Mouse (Mus musculus): ENCODE measurements around the gene Vmn1r86.
"Not testable (repeated sequence)": the region's sequence is repeated elsewhere in the genome, so short reads cannot be mapped to it uniquely, and the experiment has no call there.

The Vmn1r86 gene

GRCm38 (mm10) chr7:13119817-13120216, at the start of gene Vmn1r86:
TSS of gene Vmn1r86 (minus strand) at chr7:13119917.
- no peak for DNase-seq (ENCODE audit: low spot score)

DNA sequence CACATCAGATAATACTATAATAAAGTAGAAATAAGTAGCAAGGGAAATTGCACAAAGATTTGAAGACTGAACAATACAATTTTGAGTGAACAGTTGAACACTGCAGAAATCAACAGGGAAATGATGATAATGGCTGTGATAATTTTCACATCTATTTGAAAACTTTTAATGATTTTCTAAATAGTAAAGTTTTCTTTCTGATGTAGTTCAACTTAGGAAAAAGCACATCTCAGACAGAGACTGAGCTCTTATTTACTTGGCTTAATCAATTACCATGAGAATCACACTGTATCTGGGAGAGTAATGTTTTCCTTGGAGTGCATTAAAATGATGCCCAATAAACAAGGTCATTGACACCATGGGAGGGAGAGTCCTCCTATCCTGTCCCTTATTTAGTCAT, 39.6 kb upstream of the Vmn1r86 start, which contains the start of gene Vmn1r88:
TSS of gene Vmn1r88 (plus strand) at position 301 of the 400 bp plus-strand sequence.
- DNase-seq (ENCODE audit: low spot score): no peak

DNA sequence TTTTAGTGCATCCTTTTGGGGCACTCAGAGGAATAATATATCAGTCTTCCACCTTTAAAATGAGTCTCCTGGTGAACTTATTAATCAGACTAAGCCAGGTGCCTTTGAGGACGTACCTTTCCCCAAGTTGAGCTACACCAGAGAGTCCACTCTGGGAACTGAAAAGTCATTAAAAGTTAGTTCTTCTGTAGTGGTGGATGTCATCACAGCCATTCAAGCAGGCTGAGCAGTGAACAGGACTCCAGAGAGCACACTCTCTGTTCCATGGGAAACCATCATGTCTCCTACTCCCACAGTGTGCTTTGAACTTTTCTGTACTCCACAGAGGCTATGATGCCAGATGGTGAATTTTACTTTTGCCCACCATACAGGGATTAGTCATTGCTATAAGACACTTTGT, 20.3 kb upstream of the Vmn1r86 start, which contains the start of gene Vmn1r87:
TSS of gene Vmn1r87 (minus strand) at position 101 of the 400 bp plus-strand sequence.
- no peak for DNase-seq (ENCODE audit: low spot score)

GRCm38 (mm10) chr7:13137340-13137739, 17.6 kb upstream of the Vmn1r86 start:
- DNase-seq (ENCODE audit: low spot score): no peak

DNA sequence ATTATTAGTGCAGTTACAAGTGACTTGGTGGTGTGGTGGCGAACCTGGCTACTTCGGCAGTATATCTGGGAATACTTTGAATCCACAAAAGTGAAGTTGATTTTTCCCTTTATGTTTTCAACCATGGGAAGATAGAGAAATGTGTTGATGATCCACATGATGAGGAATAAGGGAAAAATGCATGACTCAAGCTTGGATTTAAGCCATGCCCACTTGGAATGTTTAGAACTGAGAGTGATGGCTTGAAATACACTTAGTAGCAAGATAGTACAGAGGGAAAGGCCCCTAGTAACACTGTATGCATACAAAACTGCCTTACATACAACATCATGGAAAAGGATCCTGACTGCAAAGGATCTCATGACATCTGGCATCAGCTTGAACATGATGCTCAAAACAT, 12.1 kb upstream of the Vmn1r86 start:
- DNase-seq (ENCODE audit: low spot score): no peak

DNA sequence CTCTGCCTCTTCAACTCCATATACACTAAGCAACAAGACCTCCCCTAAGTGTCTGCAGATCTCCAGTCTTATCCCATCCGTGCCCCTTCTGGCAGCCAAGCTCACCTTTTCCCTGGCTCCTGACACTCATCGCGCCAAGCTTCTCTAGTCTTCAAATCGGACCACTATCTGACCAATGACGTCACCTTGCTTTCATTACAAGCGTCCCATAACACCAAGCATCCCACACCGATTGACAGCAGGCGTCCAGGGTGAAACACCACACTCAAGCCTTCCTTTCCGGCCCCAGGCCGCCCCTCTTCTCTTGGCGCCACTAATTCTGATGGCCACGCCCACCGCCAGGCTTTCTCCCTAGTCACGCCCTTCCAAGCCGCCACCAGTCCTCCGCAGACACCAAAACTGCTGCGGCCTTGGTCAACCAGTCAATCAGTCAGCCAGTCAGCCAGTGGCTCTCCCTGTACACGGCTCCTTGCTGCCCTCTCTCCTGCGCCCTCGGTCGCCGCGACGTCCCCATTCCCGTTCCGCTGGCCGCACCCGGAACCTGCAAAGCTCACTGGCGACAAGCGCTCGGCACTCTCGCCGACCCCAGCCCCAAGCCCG, 3.9 kb upstream of the Vmn1r86 start:
- not testable (repeated sequence) for DNase-seq (ENCODE audit: low spot score)

- DNase-seq (ENCODE audit: low spot score): no peak
These were observed 24.6 kb downstream of the Vmn1r86 start, which contains the start of gene Vmn1r85 for GRCm38 (mm10) chr7:13095073-13095472. TSS of gene Vmn1r85 (minus strand) at chr7:13095173.

- DNase-seq (ENCODE audit: low spot score): no peak
These were observed 47.4 kb downstream of the Vmn1r86 start for GRCm38 (mm10) chr7:13072293-13072692.

DNA sequence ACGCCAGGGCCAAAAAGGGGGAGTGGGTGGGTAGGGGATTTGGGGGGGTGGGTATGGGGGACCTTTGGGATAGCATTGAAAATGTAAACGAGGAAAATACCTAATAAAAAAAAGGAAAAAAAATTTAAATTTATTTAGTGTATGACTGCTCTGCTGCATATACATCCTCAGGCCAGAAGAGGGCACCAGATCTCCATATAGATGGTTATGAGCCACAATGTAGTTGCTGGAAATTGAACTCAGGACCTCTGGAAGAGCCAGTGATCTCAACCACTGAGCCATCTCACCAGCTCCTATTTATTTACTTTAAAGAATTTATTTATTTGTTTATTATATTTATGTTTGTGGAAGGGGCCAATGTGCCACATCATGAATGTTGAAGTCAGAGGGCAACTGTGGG, 56.3 kb downstream of the Vmn1r86 start:
- not testable (repeated sequence) for DNase-seq (ENCODE audit: low spot score)

DNA sequence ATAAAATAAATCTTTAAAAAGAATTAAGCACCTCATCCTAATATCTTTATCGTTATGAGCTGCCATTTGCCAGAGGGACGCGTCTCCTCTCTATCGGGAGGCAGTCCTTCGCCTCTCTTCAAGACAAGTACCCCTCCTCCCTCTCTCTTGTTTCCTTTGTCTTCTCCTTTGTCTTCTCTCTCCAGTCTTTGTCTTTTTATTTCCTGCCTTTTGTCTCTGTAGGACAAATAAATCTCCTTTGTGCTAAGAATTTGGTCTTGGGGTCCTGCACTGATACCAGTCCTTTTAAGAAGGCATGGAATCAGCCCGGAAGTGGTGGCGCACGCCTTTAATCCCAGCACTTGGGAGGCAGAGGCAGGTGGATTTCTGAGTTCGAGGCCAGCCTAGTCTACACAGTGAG, 60.2 kb downstream of the Vmn1r86 start:
- no peak for DNase-seq (ENCODE audit: low spot score)

DNA sequence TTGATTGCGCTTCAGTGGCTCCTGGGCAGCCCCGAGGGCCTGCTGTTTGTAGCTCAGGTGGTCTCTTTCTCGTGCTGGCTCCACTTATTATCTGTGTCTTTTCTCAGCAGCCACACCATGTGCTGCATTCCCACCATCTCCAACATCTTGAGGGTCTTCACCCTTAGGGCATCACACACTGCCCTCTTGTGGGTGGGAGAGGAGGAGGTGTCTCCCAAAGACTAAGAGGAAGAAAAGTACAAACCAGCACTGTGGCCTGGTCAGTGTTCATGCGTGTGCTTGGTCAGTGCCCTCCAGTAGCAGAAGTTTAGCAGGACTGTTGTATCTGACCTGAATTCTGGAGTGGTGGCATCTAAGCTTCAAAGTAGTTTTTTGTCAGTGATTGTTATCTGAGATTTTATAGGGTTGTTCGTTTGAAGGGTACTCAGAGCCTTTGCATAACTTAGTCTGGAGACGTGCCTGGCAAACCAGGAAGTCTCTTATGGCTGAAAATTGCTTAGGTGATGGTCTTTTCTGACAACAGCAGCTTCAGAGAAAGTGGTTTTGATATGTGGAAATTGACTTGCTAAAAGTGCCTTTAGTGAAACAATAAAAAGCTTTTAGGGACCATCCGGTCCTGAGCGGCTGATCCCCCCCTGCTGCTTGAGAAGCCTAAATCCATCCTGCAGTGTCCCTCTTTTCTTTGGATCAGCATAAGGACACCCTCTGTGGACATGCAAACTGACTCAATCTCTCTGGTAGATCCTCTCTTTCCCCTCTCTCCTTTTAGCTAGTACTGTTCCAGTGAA, 62.6 kb downstream of the Vmn1r86 start:
- DNase-seq (ENCODE audit: low spot score): no peak

- peak; percentile 95 for DNase-seq (ENCODE audit: low spot score)
These were observed 65.3 kb downstream of the Vmn1r86 start, which contains the start of gene Mzf1 for GRCm38 (mm10) chr7:13054287-13055010. TSS of gene Mzf1 (minus strand) at chr7:13054764.

DNA sequence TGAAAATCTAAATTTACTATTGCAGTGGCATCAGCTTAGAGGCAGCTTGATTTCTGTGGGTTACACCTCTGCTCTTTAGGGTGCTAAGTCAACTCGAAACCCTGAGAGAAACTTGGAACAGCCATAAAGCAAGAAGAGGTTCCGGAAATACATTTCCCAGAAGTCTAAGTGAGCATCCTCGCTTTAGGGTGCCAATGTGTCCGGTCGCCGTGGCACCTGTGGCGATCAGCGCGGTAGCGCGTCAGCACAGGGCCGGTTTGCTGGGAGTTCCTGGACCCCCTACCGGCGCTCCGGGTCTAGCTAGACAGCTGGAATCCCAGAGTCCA, 65.8 kb downstream of the Vmn1r86 start:
- DNase-seq (ENCODE audit: low spot score): no peak

DNA sequence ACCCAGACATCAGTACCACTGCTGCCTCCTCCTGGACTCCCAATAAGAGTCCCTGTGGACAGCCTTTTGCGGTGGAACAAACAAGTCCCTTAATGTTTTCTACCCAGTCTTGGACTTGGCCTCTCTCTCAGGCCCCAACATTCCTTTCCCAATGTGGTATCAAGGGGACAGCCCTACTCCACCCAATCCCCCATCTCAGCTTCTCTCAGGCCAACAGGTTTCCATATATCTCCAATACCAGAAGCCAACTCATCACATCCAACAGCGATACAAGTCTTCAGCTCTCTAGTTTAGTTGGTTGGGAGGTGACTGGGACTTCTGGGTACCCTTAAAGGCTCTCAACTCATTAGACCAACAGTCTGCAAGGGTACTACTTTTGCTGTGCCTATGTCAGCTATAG, 66.2 kb downstream of the Vmn1r86 start:
- no peak for DNase-seq (ENCODE audit: low spot score)

- DNase-seq (ENCODE audit: low spot score): no peak
These were observed 66.7 kb downstream of the Vmn1r86 start for GRCm38 (mm10) chr7:13053001-13053400.
